Mouse (Mus musculus): ENCODE results near the gene Snx3.
A peak's percentile ranks its signal among the peaks of the same experiment; 100 is the strongest.

Snx3 gene

GRCm38 (mm10) chr10:42578281-42578675 is 76.4 kb downstream of the Snx3 start:
- DNase-seq (ENCODE audit: low read depth, low spot score): no peak

- DNase-seq (ENCODE audit: low read depth, low spot score): no peak
These were observed 77.1 kb downstream of the Snx3 start for GRCm38 (mm10) chr10:42578698-42579474.

GRCm38 (mm10) chr10:42579475-42580130 is 77.8 kb downstream of the Snx3 start:
- DNase-seq (ENCODE audit: low read depth, low spot score): no peak

- no peak for DNase-seq (ENCODE audit: low read depth, low spot score)
These were observed 78.5 kb downstream of the Snx3 start for GRCm38 (mm10) chr10:42580131-42580950.

- DNase-seq (ENCODE audit: low read depth, low spot score): no peak
These were observed 79.1 kb downstream of the Snx3 start for GRCm38 (mm10) chr10:42580951-42581277.

GRCm38 (mm10) chr10:42581694-42582565 is 80.1 kb downstream of the Snx3 start:
- DNase-seq (ENCODE audit: low read depth, low spot score): no peak

GRCm38 (mm10) chr10:42582566-42583110 is 80.8 kb downstream of the Snx3 start:
- DNase-seq (ENCODE audit: low read depth, low spot score): no peak

- DNase-seq (ENCODE audit: low read depth, low spot score): peak; percentile 21
These were observed 81.5 kb downstream of the Snx3 start, which contains the start of the genes Nr2e1 and Ostm1 for GRCm38 (mm10) chr10:42583157-42583872. Nr2e1 (minus strand) TSS chr10:42583632. Ostm1 (plus strand) TSS chr10:42583822.

GRCm38 (mm10) chr10:42583902-42584435 is 82.1 kb downstream of the Snx3 start:
- no peak for DNase-seq (ENCODE audit: low read depth, low spot score)

- no peak for DNase-seq (ENCODE audit: low read depth, low spot score)
These were observed 82.7 kb downstream of the Snx3 start for GRCm38 (mm10) chr10:42584436-42584983.

Measured in telencephalon, adult 2 months (tissue).